Mouse (Mus musculus): ENCODE data around the gene Olfr1122. TPM values are rescaled to one million over a fixed set of nuclear protein-coding genes. Genes with fewer than 3 reads are reported as not detected.
"Not testable (repeated sequence)": the region's sequence is repeated elsewhere in the genome, so short reads cannot be mapped to it uniquely, and the experiment has no call there.

The Olfr1122 gene
- not detected in 2 replicates for total RNA-seq (2017)

DNA sequence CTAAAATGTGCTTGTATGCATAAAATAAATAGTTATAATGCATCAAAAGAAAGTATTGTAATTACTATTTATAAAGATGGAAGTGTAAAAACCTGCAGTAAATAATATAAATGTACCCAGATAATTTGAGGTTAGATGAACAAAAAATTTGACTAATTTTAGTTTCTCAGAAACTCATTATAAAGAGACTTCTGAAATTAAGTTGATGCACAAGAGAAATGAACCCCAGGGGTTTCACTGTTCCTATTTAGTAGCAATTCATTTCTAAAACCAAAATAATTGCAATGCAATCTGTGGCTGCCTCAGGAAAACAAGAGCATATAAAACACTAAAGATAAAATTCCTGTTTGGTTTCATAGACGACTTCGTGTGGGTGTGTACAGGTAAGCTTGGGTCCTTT is at the start of gene Olfr1122:
Gene Olfr1122, plus strand, starts transcription at position 301 of the 400 bp plus-strand sequence.
- ATAC-seq (ENCODE audit: extremely low read depth, insufficient number of reproducible peaks, low FRiP score, poor library complexity, severe bottlenecking), result no peak

DNA sequence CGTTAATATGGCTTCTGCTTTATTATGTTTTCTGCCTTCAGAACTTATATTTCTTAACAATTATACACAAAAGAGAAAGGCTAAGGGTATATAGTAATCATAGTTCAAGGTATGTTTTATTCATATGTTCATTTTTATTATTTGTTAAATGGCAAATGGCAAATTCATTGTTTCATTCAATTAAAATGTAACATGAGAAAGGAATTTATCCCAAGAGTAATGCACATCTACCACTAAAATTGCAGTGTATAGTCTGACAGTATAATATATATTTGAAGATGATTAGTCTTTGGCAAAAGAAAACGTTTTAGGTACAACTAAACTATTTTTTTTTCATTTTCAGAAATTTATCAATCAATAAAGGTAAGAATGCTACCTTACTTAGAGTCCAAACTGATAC is 31.1 kb upstream of the Olfr1122 start, which contains the start of gene Olfr1120:
Gene Olfr1120, plus strand, starts transcription at position 301 of the 400 bp plus-strand sequence.
- ATAC-seq (ENCODE audit: extremely low read depth, insufficient number of reproducible peaks, low FRiP score, poor library complexity, severe bottlenecking), result no peak

DNA sequence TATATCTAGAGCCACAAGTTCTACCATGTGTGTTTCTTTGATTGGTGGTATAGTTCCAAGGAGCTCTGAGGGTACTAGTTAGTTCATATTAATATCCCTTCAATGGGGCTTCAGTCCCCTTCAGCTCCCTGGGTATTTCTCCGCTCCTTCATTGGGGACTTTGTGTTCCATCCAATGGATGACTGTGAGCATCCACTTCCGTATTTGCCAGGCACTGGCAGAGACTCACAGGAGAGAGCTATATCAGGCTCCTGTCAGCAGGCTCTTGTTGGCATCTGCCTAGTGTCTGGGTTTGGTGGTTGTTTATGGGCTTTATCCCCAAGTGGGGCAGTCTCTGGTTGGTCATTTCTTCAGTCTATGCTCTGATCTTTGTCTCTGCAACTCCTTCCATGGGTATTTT is 25.5 kb upstream of the Olfr1122 start:
- not testable (repeated sequence) for ATAC-seq (ENCODE audit: extremely low read depth, insufficient number of reproducible peaks, low FRiP score, poor library complexity, severe bottlenecking)

DNA sequence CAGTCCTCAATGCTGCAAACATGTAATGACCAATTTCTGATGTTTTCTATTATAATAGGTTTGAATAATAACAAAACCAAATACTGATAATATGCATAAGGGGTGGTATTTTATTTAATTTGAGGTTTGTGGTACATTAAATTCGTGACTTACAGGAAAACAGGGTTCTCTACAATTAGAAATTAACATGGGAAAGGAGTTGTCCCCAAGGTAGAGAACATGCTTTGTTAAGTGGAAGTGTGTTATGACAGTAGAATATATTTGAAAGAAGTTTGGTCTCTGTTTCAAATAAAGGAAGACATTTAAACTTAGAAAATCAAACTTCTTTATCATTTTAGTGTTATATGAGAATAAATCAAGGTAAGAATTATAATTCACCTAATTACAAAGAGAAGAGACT is 16.1 kb upstream of the Olfr1122 start, which contains the start of gene Olfr1121:
Gene Olfr1121, plus strand, starts transcription at position 301 of the 400 bp plus-strand sequence.
- ATAC-seq (ENCODE audit: extremely low read depth, insufficient number of reproducible peaks, low FRiP score, poor library complexity, severe bottlenecking), result no peak

DNA sequence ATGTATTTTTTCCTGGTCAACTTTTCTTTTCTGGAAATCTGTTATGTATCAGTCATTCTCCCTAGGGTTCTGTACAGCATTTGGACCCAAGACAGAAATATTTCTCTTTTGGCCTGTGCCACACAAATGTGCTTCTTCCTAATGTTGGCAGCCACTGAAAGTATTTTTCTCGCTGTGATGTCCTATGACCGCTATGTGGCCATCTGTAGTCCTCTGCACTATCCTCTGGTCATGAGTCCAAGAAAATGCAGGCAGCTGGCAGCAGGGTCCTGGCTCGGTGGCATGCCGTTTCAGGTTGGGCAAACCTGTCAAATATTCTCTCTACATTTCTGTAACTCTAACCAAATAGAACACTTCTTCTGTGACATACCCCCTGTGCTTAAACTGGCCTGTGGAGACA is 13.9 kb upstream of the Olfr1122 start:
- no peak for ATAC-seq (ENCODE audit: extremely low read depth, insufficient number of reproducible peaks, low FRiP score, poor library complexity, severe bottlenecking)

DNA sequence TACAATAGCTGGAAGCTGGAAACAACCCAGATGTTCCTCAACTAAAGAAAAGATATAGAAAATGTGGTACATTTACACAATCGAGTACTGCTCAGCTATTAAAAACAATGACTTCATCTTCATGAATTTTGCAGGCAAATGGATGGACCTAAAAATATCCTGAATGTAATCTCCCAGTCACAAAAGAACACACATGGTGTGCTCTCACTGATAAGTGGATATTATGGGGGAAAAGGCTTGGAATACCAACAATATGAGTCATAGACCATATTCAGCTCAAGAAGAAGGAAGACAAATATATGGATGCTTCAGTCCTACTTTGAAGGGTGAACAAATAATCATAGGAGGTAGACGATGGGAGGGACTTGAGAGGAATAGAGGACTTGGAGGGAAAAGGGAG is 1.7 kb upstream of the Olfr1122 start:
- no peak for ATAC-seq (ENCODE audit: extremely low read depth, insufficient number of reproducible peaks, low FRiP score, poor library complexity, severe bottlenecking)

DNA sequence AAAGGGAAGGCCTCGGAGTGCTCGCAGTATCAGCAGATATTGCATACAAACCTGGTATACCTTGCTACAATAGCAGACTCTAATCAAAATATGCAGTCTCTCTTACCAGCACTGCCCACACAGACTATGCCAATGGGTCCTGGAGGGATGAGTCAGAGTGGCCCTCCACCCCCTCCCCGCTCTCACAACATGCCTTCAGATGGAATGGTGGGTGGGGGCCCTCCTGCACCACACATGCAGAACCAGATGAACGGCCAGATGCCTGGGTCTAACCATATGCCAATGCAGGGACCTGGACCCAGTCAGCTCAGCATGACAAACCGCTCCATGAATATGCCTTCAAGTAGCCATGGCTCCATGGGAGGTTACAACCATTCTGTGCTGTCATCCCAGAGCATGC is 8.0 kb downstream of the Olfr1122 start:
- not testable (repeated sequence) for ATAC-seq (ENCODE audit: extremely low read depth, insufficient number of reproducible peaks, low FRiP score, poor library complexity, severe bottlenecking)

DNA sequence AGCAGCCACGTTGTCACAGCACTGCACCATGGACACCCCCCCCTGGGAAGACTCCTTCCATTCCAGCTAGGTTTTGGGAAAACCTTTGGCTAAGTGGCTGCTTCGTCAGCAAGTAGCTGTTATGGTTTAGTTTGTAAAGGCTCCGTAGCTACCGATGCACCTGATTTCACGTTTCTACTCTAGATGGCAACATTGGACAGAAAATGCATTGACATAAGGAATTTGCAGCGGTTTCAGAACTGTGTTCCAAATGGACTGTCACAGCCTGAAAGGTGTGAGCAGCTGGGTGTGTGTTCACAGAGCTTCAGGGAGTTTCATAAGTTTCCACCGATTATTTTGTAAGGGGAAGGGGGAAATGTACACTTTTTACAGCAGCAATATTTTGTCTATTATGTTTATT is 9.0 kb downstream of the Olfr1122 start:
- ATAC-seq (ENCODE audit: extremely low read depth, insufficient number of reproducible peaks, low FRiP score, poor library complexity, severe bottlenecking), result not testable (repeated sequence)

DNA sequence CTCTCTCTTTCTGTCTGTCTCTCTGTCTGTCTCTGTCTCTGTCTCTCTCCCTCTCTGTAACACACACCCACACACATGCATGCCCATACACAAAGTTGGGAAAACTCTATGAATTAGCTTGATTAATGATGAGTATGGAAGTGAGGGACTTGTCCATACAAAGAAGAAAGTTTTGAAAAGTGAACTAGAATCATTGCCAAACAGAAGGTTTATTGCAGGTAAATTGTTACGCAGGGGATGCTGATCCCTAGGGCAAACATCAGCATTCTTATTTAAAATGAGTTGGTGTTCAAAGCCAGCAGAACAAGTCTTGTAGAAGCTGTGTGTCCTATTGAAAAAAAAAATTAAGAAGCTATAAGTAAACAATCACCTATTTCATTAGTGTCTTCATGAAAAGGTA is 30.7 kb downstream of the Olfr1122 start, which contains the start of gene Olfr1123:
Gene Olfr1123, plus strand, starts transcription at position 301 of the 400 bp plus-strand sequence.
- ATAC-seq (ENCODE audit: extremely low read depth, insufficient number of reproducible peaks, low FRiP score, poor library complexity, severe bottlenecking), result no peak

DNA sequence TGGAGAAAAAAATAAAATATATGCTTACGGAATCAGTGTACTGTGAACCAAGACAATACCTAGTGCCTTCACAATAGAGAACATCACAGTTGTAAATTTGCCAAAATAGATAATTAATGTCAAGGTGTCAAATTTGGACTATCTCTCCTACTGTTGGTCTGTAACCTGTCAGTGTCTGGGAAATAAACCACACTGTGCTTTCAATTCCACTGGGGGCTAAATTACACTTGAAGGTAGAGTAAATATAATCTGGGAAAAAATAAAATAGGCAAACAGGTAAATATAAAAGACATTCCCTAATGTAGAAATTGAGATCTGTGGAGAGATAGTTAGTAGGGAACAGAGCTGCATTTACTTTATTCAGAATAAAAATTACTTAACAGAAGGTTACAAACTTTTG is 44.3 kb downstream of the Olfr1122 start, which contains the start of gene Olfr1124:
Gene Olfr1124, plus strand, starts transcription at position 301 of the 400 bp plus-strand sequence.
- no peak for ATAC-seq (ENCODE audit: extremely low read depth, insufficient number of reproducible peaks, low FRiP score, poor library complexity, severe bottlenecking)

DNA sequence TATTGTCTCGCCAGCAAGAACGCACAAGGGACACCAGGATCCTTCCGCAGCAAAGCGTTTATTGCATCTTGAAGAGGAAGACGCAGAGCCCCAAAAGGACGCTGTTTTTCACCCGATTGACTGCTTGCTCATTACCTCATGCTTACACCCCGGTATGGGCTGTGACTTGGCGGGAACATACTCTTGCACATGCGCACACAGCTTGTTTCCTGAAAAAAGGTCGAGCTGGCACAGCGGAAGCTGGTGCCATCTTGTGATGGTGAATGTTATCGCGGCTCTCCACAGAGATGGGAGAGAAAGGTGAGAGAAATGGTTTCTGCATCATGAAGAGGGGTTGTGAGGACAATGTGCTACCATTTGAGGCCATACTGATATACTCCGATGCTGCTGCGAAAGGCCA is 52.1 kb downstream of the Olfr1122 start:
- no peak for ATAC-seq (ENCODE audit: extremely low read depth, insufficient number of reproducible peaks, low FRiP score, poor library complexity, severe bottlenecking)

Other genes starting within 250 kb of the Olfr1122 start
- not detected in 2 replicates for gene Olfr1110, start 245.5 kb upstream of the Olfr1122 start, total RNA-seq (2017)
- not detected in 2 replicates for gene Olfr1111, start 233.2 kb upstream of the Olfr1122 start, total RNA-seq (2017)
- gene Olfr1112, start 198.1 kb upstream of the Olfr1122 start, total RNA-seq (2017), result not detected in 2 replicates
- gene Olfr1113, start 176.9 kb upstream of the Olfr1122 start, total RNA-seq (2017), result not detected in 2 replicates
- not detected in 2 replicates for gene Olfr1115, start 137.8 kb upstream of the Olfr1122 start, total RNA-seq (2017)
- 0.12 and 0.25 TPM in 2 replicates for gene Olfr1116, start 118.3 kb upstream of the Olfr1122 start, total RNA-seq (2017)
- gene Olfr1118, start 78.3 kb upstream of the Olfr1122 start, total RNA-seq (2017), result 0.49 TPM in 1 of 2 replicates, not detected in the other
- not detected in 2 replicates for gene Olfr1120, start 31.0 kb upstream of the Olfr1122 start, total RNA-seq (2017)
- gene Olfr1121, start 16.0 kb upstream of the Olfr1122 start, total RNA-seq (2017), result not detected in 2 replicates
- not detected in 2 replicates for gene Olfr1123, start 30.8 kb downstream of the Olfr1122 start, total RNA-seq (2017)
- gene Olfr1124, start 44.4 kb downstream of the Olfr1122 start, total RNA-seq (2017), result not detected in 2 replicates
- not detected in 2 replicates for gene Olfr1126, start 68.1 kb downstream of the Olfr1122 start, total RNA-seq (2017)
- gene Pramel7, start 111.2 kb downstream of the Olfr1122 start, total RNA-seq (2017), result not detected in 2 replicates
- gene Pramel6, start 120.7 kb downstream of the Olfr1122 start, total RNA-seq (2017), result not detected in 2 replicates
- not detected in 2 replicates for gene Olfr153, start 145.9 kb downstream of the Olfr1122 start, total RNA-seq (2017)
- gene Olfr1128, start 159.7 kb downstream of the Olfr1122 start, total RNA-seq (2017), result not detected in 2 replicates
- not detected in 2 replicates for gene Olfr1129, start 188.1 kb downstream of the Olfr1122 start, total RNA-seq (2017)
- gene Olfr1130, start 220.4 kb downstream of the Olfr1122 start, total RNA-seq (2017), result not detected in 2 replicates
- 0.49 TPM in 1 of 2 replicates, not detected in the other for gene Olfr1131, start 241.3 kb downstream of the Olfr1122 start, total RNA-seq (2017)

Measured in neutrophil, adult 5-6 weeks (primary cell).